Mouse (Mus musculus): ENCODE measurements at regions not wholly inside any gene's neighbourhood (a gene's known extent, or its start where the extent isn't known, plus 50 kb on each side); places are given as distances from the start of the nearest gene placed in this dataset.
A peak's percentile ranks its signal among the peaks of the same experiment; 100 is the strongest.

GRCm38 (mm10) chr2:95232135-95232772 lies 794.3 kb upstream of the Api5 start:
- peak; percentile 37 to 60 for DNase-seq (ENCODE audit: low spot score in 2 of 2)

GRCm38 (mm10) chr2:95231739-95232134 lies 793.8 kb upstream of the Api5 start:
- DNase-seq (ENCODE audit: low spot score in 2 of 2): no peak

- DNase-seq (ENCODE audit: low spot score in 2 of 2): no peak
Observed at GRCm38 (mm10) chr2:95229386-95229785, 791.5 kb upstream of the Api5 start.

GRCm38 (mm10) chr2:95210216-95210941 lies 772.4 kb upstream of the Api5 start:
- no peak for DNase-seq (ENCODE audit: low spot score in 2 of 2)

All from urinary bladder, postnatal 4 days (tissue).